Mouse (Mus musculus): ENCODE measurements around the gene 4933411K16Rik.
A peak's percentile ranks its signal among the peaks of the same experiment; 100 is the strongest.

4933411K16Rik gene

GRCm38 (mm10) chr19:42051948-42052347, at the start of gene 4933411K16Rik:
TSS of gene 4933411K16Rik (plus strand) at chr19:42052248.
- no peak for DNase-seq

- no peak for DNase-seq
Measured at GRCm38 (mm10) chr19:42004258-42004657, 47.8 kb upstream of the 4933411K16Rik start.

- peak; percentile 64 for DNase-seq
Measured at GRCm38 (mm10) chr19:42005616-42006015, 46.4 kb upstream of the 4933411K16Rik start.

GRCm38 (mm10) chr19:42006568-42006967, 45.5 kb upstream of the 4933411K16Rik start:
- DNase-seq, result no peak

- DNase-seq, result no peak
Measured at GRCm38 (mm10) chr19:42008586-42008985, 43.5 kb upstream of the 4933411K16Rik start.

GRCm38 (mm10) chr19:42009067-42009466, 43.0 kb upstream of the 4933411K16Rik start:
- DNase-seq, result no peak

- no peak for DNase-seq
Measured at GRCm38 (mm10) chr19:42010436-42010835, 41.6 kb upstream of the 4933411K16Rik start.

- DNase-seq, result no peak
Measured at GRCm38 (mm10) chr19:42011123-42011522, 40.9 kb upstream of the 4933411K16Rik start.

GRCm38 (mm10) chr19:42014231-42014825, 37.7 kb upstream of the 4933411K16Rik start:
- no peak for DNase-seq

- no peak for DNase-seq
Measured at GRCm38 (mm10) chr19:42015001-42015400, 37.0 kb upstream of the 4933411K16Rik start.

GRCm38 (mm10) chr19:42016251-42016650, 35.8 kb upstream of the 4933411K16Rik start:
- DNase-seq, result no peak

GRCm38 (mm10) chr19:42016840-42017239, 35.2 kb upstream of the 4933411K16Rik start:
- no peak for DNase-seq

- DNase-seq, result peak; percentile 68
Measured at GRCm38 (mm10) chr19:42017399-42018247, 34.4 kb upstream of the 4933411K16Rik start.

GRCm38 (mm10) chr19:42019011-42019522, 33.0 kb upstream of the 4933411K16Rik start:
- no peak for DNase-seq

GRCm38 (mm10) chr19:42021681-42022541, 30.1 kb upstream of the 4933411K16Rik start:
- DNase-seq, result no peak

- no peak for DNase-seq
Measured at GRCm38 (mm10) chr19:42022542-42022848, 29.6 kb upstream of the 4933411K16Rik start.

- peak; percentile 93 for DNase-seq
Measured at GRCm38 (mm10) chr19:42026158-42026557, 25.9 kb upstream of the 4933411K16Rik start.

- DNase-seq, result no peak
Measured at GRCm38 (mm10) chr19:42031112-42031511, 20.9 kb upstream of the 4933411K16Rik start.

- no peak for DNase-seq
Measured at GRCm38 (mm10) chr19:42033611-42034010, 18.4 kb upstream of the 4933411K16Rik start.

- no peak for DNase-seq
Measured at GRCm38 (mm10) chr19:42034146-42034775, 17.8 kb upstream of the 4933411K16Rik start.

GRCm38 (mm10) chr19:42034881-42035455, 17.1 kb upstream of the 4933411K16Rik start:
- no peak for DNase-seq
